Mouse (Mus musculus): ENCODE measurements around the gene Foxa1.

Foxa1 gene

GRCm38 (mm10) chr12:57541118-57541517 is 5.6 kb downstream of the Foxa1 start:
- no peak for DNase-seq (ENCODE audit: low read depth, low spot score)

GRCm38 (mm10) chr12:57539551-57539985 is 7.1 kb downstream of the Foxa1 start:
- no peak for DNase-seq (ENCODE audit: low read depth, low spot score)

- no peak for DNase-seq (ENCODE audit: low read depth, low spot score)
Measured at GRCm38 (mm10) chr12:57538588-57539550, 7.8 kb downstream of the Foxa1 start.

GRCm38 (mm10) chr12:57537791-57538587 is 8.7 kb downstream of the Foxa1 start:
- DNase-seq (ENCODE audit: low read depth, low spot score): no peak

GRCm38 (mm10) chr12:57536909-57537670 is 9.6 kb downstream of the Foxa1 start:
- DNase-seq (ENCODE audit: low read depth, low spot score): no peak

GRCm38 (mm10) chr12:57536056-57536908 is 10.4 kb downstream of the Foxa1 start:
- no peak for DNase-seq (ENCODE audit: low read depth, low spot score)

- no peak for DNase-seq (ENCODE audit: low read depth, low spot score)
Measured at GRCm38 (mm10) chr12:57534879-57535611, 11.7 kb downstream of the Foxa1 start.

- no peak for DNase-seq (ENCODE audit: low read depth, low spot score)
Measured at GRCm38 (mm10) chr12:57534517-57534878, 12.2 kb downstream of the Foxa1 start.

- no peak for DNase-seq (ENCODE audit: low read depth, low spot score)
Measured at GRCm38 (mm10) chr12:57530474-57530873, 16.2 kb downstream of the Foxa1 start.

GRCm38 (mm10) chr12:57528335-57528734 is 18.4 kb downstream of the Foxa1 start:
- DNase-seq (ENCODE audit: low read depth, low spot score): no peak

- DNase-seq (ENCODE audit: low read depth, low spot score): no peak
Measured at GRCm38 (mm10) chr12:57515702-57516377, 30.9 kb downstream of the Foxa1 start.

- DNase-seq (ENCODE audit: low read depth, low spot score): no peak
Measured at GRCm38 (mm10) chr12:57514552-57514951, 32.2 kb downstream of the Foxa1 start.

GRCm38 (mm10) chr12:57511560-57511959 is 35.2 kb downstream of the Foxa1 start:
- no peak for DNase-seq (ENCODE audit: low read depth, low spot score)

GRCm38 (mm10) chr12:57511127-57511526 is 35.6 kb downstream of the Foxa1 start:
- no peak for DNase-seq (ENCODE audit: low read depth, low spot score)

GRCm38 (mm10) chr12:57509726-57510125 is 37.0 kb downstream of the Foxa1 start:
- no peak for DNase-seq (ENCODE audit: low read depth, low spot score)

GRCm38 (mm10) chr12:57508938-57509337 is 37.8 kb downstream of the Foxa1 start:
- DNase-seq (ENCODE audit: low read depth, low spot score): no peak

GRCm38 (mm10) chr12:57505329-57505728 is 41.4 kb downstream of the Foxa1 start:
- DNase-seq (ENCODE audit: low read depth, low spot score): no peak

GRCm38 (mm10) chr12:57500246-57500645 is 46.5 kb downstream of the Foxa1 start:
- no peak for DNase-seq (ENCODE audit: low read depth, low spot score)

GRCm38 (mm10) chr12:57496347-57497119 is 50.2 kb downstream of the Foxa1 start:
- DNase-seq (ENCODE audit: low read depth, low spot score): no peak
